Mouse (Mus musculus) heart, embryonic 10.5 days (tissue): ENCODE measurements at regions not wholly inside any gene's neighbourhood (a gene's known extent, or its start where the extent isn't known, plus 50 kb on each side); places are given as distances from the start of the nearest gene placed in this dataset.

ENCODE experiments used
- DNase-seq: peaks from one replicate; pipeline ENCODE4 v3.0.0-alpha.2; 2017; ENCODE audit warnings: low spot score
- H3K27ac ChIP-seq: fragments of 300-500 bp; sonication (generic); 2 replicates; pipeline ENCODE4 v1.5.1; 2016; ENCODE audit warnings: mild to moderate bottlenecking
- H3K27me3 ChIP-seq: fragments of 300-500 bp; sonication (generic); 2 replicates; pipeline ENCODE4 v1.6.1; 2016; ENCODE audit warnings: mild to moderate bottlenecking; ENCODE audit not compliant: poor library complexity, insufficient read depth, severe bottlenecking
- H3K36me3 ChIP-seq: fragments of 300-500 bp; sonication (generic); 2 replicates; pipeline ENCODE4 v1.6.1; 2016; ENCODE audit warnings: mild to moderate bottlenecking, moderate library complexity
- H3K4me1 ChIP-seq: fragments of 300-500 bp; sonication (generic); 2 replicates; pipeline ENCODE4 v1.6.1; 2016; ENCODE audit warnings: mild to moderate bottlenecking
- H3K4me3 ChIP-seq: fragments of 300-500 bp; sonication (generic); 2 replicates; pipeline ENCODE4 v1.5.1; 2016; ENCODE audit warnings: mild to moderate bottlenecking, moderate library complexity
- H3K9me3 ChIP-seq: fragments of 300-500 bp; sonication (generic); 2 replicates; pipeline ENCODE4 v1.6.1; 2016; ENCODE audit warnings: mild to moderate bottlenecking, moderate library complexity
- whole genome bisulfite sequencing: fragments of 180-500 bp; shearing (Covaris S2); methylation state at CpG from one replicate; pipeline ENCODE4 v1.1.7; 2016; 5-methylcytosine and 5-hydroxymethylcytosine counted together

DNA sequence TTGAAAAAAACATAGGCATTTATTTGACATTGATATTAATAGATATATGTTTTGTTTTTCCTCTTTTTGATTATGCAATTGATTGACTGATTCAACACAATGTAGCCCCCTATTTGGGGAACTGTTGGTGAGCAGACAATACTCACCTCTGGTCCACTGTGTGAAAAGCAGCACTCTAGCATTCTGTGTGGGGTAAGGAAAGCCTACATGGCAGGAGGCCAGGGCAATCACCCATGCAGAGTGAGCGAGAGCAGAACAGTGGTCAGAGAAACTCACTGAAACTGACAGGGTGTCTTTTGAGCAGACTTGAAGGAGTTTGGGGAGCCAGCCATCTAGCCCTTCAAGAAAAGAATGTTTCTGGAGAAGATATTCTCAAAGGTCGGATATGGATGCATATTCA is 73.2 kb upstream of the Azi2 start:
- no peaks in the 10 kb centered on the region for H3K9me3 ChIP-seq
- no peak overlapping the region for H3K4me3 ChIP-seq
- H3K4me1 ChIP-seq, result 0 out of 2 replicates have a peak, but pooled peaks cover 4% of the 10 kb centered on the region
- 71% methylated on average over 2 of the region's 2 CpGs for WGBS
- H3K36me3 ChIP-seq, result no peaks in the 10 kb centered on the region
- no peak for DNase-seq
- no peaks in the 10 kb centered on the region for H3K27me3 ChIP-seq
- H3K27ac ChIP-seq, result no peak overlapping the region

DNA sequence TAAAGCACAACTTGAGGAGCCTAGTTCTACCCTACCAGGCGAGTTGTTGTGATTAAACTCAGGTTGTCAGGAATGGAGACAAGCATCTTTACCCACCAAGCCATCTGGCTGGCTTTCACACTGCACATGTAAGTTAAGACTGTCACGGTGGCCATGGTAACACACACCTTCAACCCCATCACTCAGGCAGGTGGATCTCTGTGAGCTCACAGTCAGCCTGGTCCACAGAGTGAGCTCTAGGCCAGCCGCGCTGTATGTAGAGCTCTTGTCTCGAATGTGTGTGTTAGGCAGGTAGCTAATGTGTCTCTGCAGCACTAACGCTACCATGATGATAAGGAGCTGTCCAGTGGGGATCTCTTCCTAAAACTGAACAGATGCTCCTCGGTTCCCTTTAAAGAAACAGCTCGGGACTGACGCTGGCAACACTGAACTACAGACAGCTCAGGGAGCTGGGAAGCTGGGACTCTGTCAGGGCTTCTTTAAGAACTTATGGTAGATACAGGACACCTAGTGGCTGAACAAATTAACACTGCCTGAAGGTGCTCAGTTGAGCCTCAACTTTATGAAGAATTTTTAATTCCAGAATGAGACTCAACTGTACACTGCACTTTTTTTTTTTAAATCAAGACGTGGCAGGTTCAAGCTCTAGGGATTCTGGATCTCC is 73.8 kb upstream of the Azi2 start:
- WGBS, result 60% methylated on average over 10 of the region's 10 CpGs
- Histone ChIP-seq H3K27me3 (no peaks in the 10 kb centered on the region), H3K36me3 (no peaks in the 10 kb centered on the region), H3K4me3 (no peak overlapping the region), H3K4me1 (0 out of 2 replicates have a peak, but pooled peaks cover 5% of the 10 kb centered on the region), H3K9me3 (no peaks in the 10 kb centered on the region), H3K27ac (no peak overlapping the region)
- DNase-seq, result no peak

DNA sequence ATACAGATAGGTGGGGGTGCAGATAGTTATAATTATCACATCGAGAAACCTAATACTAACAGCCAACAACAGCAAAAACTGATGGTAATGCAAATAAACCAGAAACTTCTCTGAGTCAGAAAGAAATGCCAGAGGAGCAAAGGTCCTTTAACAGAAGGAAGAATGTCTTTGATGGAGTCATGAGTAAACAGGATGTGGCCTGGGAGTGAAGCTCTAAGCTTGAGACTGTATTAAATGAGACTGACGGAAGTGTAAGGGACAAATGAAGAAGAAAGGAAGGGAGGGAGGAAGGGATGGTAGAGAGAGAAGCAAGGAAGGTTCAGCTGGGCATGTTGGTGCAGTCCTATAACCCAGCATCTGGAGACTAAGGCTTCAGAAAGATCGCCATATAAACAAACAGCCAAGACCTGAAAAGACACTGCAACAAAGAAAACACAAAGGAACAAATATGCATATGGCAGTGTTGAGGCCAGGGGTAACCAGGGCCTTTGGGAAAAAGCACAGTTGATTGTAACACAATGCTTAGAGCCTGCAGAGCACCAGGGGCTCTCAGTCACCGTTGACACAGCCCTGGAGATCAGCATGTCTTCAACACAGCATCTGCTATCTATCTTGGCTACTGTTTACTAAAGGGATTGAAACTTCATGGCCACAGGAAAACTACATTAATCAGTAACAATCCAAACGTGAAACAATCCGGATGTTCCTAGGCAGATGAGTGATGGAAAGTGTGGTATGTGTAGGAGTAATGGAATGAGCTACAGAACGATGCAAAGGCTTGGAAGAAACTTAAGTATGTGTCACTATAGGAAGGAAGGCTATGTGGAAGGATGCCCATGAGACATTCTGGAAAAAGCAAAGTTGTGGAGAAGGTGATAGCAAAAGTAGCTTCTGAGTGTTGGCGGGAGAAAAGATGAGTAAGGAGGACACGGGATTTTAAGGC is 77.9 kb upstream of the Azi2 start:
- Histone ChIP-seq H3K36me3 (no peaks in the 10 kb centered on the region), H3K27ac (no peak overlapping the region), H3K4me3 (no peak overlapping the region), H3K9me3 (no peaks in the 10 kb centered on the region), H3K27me3 (no peaks in the 10 kb centered on the region), H3K4me1 (0 out of 2 replicates have a peak, but pooled peaks cover 5% of the 10 kb centered on the region)
- DNase-seq, result no peak
- WGBS, result 64% methylated on average over 9 of the region's 9 CpGs

DNA sequence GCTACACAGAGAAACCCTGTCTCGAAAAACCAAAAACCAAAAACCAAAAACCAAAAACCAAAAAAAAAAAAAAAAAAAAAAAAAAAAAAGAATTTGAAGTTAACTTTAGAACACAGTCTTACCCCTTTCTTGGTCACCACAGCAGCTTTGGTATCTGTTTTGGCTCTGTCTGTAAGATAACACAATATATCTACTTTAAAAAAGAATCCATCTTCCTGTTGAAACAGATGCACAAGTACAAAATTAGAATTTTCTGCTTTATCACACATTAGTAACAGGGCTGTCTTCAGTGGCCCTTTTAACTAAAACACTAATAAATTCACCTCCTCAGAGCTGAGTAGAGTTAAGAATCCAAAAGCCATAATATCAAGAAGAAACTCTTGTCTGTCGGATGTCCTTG is 80.5 kb upstream of the Azi2 start:
- peaks cover 18% of the 10 kb centered on the region; the same call in 1 of the 2 replicates for H3K4me1 ChIP-seq
- no peaks in the 10 kb centered on the region for H3K9me3 ChIP-seq
- 77% methylated on average over 2 of the region's 2 CpGs for WGBS
- no peak overlapping the region for H3K27ac ChIP-seq
- no peaks in the 10 kb centered on the region for H3K36me3 ChIP-seq
- no peak for DNase-seq
- H3K27me3 ChIP-seq, result no peaks in the 10 kb centered on the region
- no peak overlapping the region for H3K4me3 ChIP-seq

DNA sequence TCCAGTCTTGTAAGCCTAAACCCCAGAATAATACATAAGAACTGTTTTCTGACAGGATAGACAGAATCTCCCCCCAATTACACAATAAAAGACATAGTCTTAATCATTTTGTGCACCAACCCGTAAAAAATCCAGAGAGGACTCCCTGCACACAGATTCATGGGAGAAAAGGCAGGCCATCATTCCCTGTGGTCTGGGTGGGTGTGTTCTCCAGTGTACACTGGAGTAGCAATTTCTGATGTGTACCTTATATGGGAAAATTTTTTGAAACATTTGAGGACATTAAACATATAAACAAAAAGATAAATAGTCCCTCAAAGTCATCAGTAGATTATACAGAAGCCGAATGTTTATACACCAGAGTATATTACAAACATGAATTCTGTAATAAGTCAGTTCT is 83.1 kb upstream of the Azi2 start:
- H3K4me1 ChIP-seq, result peaks cover 15% of the 10 kb centered on the region; the same call in 1 of the 2 replicates
- no peak for DNase-seq
- no peaks in the 10 kb centered on the region for H3K27me3 ChIP-seq
- WGBS, result 80% methylated on average over 2 of the region's 2 CpGs
- H3K27ac ChIP-seq, result no peak overlapping the region
- H3K9me3 ChIP-seq, result no peaks in the 10 kb centered on the region
- no peak overlapping the region for H3K4me3 ChIP-seq
- H3K36me3 ChIP-seq, result no peaks in the 10 kb centered on the region

DNA sequence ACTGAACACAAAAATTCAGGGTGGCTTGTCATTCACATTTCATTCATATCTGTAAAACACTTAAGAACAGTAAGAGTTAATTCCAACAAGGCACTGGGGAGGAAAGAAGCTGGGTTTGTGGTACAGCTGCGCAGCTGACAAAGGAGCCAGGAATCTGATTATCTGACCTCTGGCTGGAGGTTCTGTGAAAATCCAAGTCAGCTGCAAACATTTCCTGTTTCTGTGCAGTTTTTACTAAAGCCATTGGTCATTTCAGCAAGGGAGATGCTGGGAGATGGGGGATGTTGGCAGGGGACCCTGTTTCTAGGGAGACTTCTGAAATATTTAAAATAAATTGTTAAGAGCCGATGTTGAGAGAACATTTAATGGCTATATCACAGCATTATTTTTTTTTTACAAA is 83.6 kb upstream of the Azi2 start:
- DNase-seq, result no peak
- no peaks in the 10 kb centered on the region for H3K9me3 ChIP-seq
- H3K4me3 ChIP-seq, result no peak overlapping the region
- H3K4me1 ChIP-seq, result peaks cover 13% of the 10 kb centered on the region; the same call in 1 of the 2 replicates
- peak overlapping the region; percentile 6; the same call in 1 of the 2 replicates for H3K27ac ChIP-seq
- WGBS, result 59% methylated on average over 2 of the region's 2 CpGs
- no peaks in the 10 kb centered on the region for H3K27me3 ChIP-seq
- H3K36me3 ChIP-seq, result no peaks in the 10 kb centered on the region

DNA sequence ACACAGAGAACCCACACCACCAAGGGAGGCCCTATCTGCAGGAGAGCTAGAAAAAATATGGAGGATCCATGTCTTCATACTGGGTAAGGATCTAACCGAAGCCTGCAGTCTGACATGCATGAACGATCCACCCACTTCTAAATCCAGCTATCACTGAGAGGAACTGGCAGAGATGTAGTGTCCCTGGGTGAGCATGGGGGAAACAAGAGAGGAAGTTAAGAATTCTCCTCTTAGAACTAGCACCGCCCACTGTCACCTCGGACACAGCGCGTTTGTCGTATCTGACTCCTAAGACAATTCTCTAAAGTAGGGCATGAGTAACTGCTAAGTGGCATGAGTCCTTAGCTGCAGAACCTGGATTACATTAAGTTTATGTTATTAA is 112.8 kb upstream of the Azi2 start:
- Histone ChIP-seq H3K27ac (no peak overlapping the region), H3K4me3 (no peak overlapping the region), H3K4me1 (peaks cover 10% of the 10 kb centered on the region), H3K36me3 (no peaks in the 10 kb centered on the region), H3K27me3 (no peaks in the 10 kb centered on the region), H3K9me3 (no peaks in the 10 kb centered on the region)
- no peak for DNase-seq
- WGBS, result 79% methylated on average over 7 of the region's 7 CpGs

DNA sequence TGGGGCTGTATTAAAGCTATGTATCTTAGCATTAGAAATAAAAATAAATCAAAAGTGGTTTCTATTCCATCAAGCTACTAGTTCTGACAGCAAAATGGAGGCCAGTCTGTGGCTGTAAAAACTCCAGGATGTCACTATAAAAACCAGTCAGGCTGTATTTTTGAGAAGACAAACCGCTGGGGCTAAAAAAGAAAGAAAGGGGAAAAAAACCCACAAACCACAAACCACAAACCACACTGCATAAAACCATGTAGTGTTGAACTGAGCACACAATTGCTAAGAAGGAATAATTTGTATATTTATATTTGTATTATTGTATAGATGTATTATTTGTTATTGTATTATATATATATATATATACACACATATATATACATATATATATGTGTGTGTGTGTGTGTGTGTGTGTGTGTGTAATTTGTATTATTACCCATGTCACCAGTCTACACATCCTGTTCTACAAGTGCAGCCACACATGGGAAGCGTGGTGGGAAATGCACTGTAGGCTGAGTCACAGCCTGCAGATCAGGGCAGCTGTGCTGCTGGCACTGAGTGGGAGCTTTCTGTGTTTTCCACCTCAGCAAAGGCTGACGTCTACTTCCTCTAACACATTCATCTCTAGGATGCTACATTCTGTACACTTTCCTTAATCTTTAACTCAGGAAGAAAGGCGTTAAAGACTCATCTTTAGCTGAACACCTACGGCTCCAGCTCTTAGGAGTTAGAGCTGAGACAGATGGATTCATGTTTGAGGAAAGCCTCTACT is 113.4 kb upstream of the Azi2 start:
- Histone ChIP-seq H3K27ac (no peak overlapping the region), H3K9me3 (no peaks in the 10 kb centered on the region), H3K4me3 (no peak overlapping the region), H3K36me3 (no peaks in the 10 kb centered on the region), H3K27me3 (no peaks in the 10 kb centered on the region), H3K4me1 (peaks cover 13% of the 10 kb centered on the region)
- WGBS, result 70% methylated on average over 5 of the region's 5 CpGs
- no peak for DNase-seq

DNA sequence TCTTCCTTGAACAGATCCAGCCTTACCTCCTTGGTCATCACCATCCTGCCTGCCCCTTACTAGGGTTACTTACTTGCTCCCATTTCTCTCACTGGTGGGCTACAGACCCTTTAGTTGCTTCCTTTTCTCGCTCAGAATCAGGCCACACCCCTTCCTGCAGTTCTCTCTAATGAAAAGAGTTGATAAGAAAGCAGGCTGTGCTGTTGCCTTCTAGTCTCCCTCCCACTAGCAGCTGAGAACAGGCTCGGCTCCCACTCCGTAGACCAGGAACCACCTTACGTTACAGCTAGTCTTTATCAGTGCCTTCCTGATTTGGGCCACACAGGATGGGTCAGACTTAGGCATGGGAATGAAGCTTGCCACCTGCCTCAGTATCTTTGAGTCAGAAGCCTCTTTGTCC is 117.3 kb upstream of the Azi2 start:
- DNase-seq, result no peak
- no peaks in the 10 kb centered on the region for H3K27me3 ChIP-seq
- no peaks in the 10 kb centered on the region for H3K9me3 ChIP-seq
- H3K27ac ChIP-seq, result no peak overlapping the region
- H3K4me1 ChIP-seq, result peaks cover 13% of the 10 kb centered on the region
- 8% methylated on average over 4 of the region's 4 CpGs for WGBS
- H3K4me3 ChIP-seq, result peak overlapping the region; percentile 29
- H3K36me3 ChIP-seq, result no peaks in the 10 kb centered on the region

DNA sequence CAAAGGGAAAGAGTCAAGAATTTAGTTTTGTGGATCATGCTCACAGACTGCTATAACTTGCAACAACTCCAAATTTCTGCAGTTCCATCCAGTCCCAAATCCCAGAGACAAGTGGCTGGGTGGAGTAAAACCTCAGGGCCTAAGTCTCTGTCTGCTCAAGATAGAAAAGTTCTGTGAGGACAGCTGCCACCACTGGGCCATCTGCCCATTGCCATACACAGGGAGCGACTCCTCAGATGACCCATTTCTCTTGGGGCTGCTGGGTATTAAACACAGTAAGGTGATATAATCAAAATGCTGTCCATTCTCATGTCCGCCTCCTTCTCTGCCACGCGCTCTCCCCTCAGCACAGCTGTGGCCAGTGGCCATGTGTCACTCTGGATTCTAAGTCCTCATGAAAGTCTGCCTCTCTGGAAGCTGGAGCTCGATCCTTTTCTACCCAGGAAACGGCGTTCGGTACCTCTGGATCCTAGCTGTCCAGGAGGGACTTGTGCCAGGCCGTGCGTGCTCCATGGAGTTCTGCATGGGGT is 132.3 kb upstream of the Azi2 start:
- Histone ChIP-seq H3K27me3 (no peaks in the 10 kb centered on the region), H3K27ac (no peak overlapping the region)
- WGBS, result 86% methylated on average over 10 of the region's 10 CpGs

DNA sequence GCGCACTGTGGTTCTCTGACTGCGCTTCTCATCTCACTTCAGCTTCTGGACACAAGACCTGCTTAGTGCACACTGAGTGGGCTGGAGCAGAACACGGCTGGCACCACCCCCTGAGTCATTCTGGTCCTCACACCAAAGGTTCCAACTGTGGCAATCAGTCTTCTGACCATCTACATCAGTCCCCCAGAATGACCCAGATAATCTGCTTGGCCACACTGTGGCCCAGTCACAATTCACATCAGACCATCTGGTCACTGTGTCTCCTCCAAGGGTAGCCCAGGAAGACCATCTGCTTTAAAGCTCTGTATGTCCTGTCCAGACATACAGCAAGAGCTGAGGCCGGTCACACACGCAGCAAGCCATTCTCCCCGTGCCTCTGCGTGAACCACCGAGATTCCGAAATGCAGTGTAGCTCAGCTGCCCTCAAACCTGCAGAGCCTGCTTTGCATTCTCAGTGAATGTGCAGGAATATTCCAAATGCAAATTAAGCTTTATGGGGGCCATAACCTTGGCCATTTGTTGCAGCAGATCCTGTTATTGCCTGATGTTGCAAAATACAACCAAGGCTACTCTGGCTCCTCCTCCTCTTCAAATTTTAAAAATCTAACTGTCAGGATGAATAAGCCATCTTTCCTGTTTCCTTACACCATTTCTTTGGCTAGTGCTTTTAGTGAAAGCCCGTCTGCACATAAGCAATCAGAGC is 135.1 kb upstream of the Azi2 start:
- no peaks in the 10 kb centered on the region for H3K9me3 ChIP-seq
- no peak overlapping the region for H3K27ac ChIP-seq
- no peak for DNase-seq
- H3K4me1 ChIP-seq, result peaks cover 15% of the 10 kb centered on the region; the same call in 1 of the 2 replicates
- no peaks in the 10 kb centered on the region for H3K27me3 ChIP-seq
- H3K36me3 ChIP-seq, result no peaks in the 10 kb centered on the region
- 87% methylated on average over 10 of the region's 10 CpGs for WGBS
- H3K4me3 ChIP-seq, result no peak overlapping the region

More for the DNA sequence above, 132.3 kb upstream of the Azi2 start:
- no peaks in the 10 kb centered on the region for H3K4me1 ChIP-seq
- no peaks in the 10 kb centered on the region for H3K36me3 ChIP-seq
- no peak overlapping the region for H3K4me3 ChIP-seq
- no peaks in the 10 kb centered on the region for H3K9me3 ChIP-seq
- no peak for DNase-seq

DNA sequence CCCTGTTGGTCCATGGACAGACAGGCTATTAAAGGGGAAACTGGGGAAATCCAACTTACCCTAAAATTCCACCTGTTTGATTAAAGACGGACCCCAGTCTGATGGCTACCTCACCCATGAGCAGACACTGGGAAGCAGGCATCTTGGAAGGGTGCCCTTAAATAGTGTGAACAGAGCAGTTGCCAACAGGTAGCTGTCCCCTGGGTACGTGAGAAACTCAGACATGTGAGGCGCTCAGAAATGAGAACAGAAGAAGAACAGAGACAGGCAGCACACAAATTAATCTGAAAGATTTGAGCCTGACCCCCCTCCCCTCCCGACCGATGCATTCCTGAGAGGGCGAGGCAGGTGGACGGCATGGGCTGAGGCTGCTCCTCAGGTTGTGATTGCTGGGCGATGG is 135.7 kb upstream of the Azi2 start:
- Histone ChIP-seq H3K9me3 (no peaks in the 10 kb centered on the region), H3K4me3 (no peak overlapping the region), H3K27me3 (no peaks in the 10 kb centered on the region), H3K4me1 (peaks cover 17% of the 10 kb centered on the region; the same call in 1 of the 2 replicates), H3K36me3 (no peaks in the 10 kb centered on the region), H3K27ac (no peak overlapping the region)
- WGBS, result 83% methylated on average over 8 of the region's 8 CpGs
- DNase-seq, result no peak
